Mouse (Mus musculus) thymus, postnatal 0 days (tissue): ENCODE measurements around the gene Bud31. TPM values are rescaled to one million over a fixed set of nuclear protein-coding genes. Genes with fewer than 3 reads are reported as not detected.

ENCODE experiments used
- polyA plus RNA-seq: library from polyadenylated mRNA; unstranded; fragments of >200 nt; fragmentation: Nextera tagmentation; extraction: Ambion mirVana; gene quantifications from 2 replicates; pipeline ENCODE4 v1.2.1, GENCODE M21; 2015

Bud31 gene
- polyA plus RNA-seq, 1 experiment from 2014 or later: 275 TPM

Other genes starting within 250 kb of the Bud31 start
- 7.7 and 10.0 TPM in 2 replicates for gene Smurf1, start 174.5 kb upstream of the Bud31 start, polyA plus RNA-seq
- not detected in 2 replicates for gene Gm4871, start 107.6 kb upstream of the Bud31 start, polyA plus RNA-seq
- 0.22 TPM in 1 of 2 replicates, not detected in the other for gene 1700018F24Rik, start 97.4 kb upstream of the Bud31 start, polyA plus RNA-seq
- 148 and 153 TPM in 2 replicates for gene Arpc1a, start 56.5 kb upstream of the Bud31 start, polyA plus RNA-seq
- 0.05 and 0.20 TPM in 2 replicates for gene Kpna7, start 56.3 kb upstream of the Bud31 start, polyA plus RNA-seq
- gene Arpc1b, start 26.1 kb upstream of the Bud31 start, polyA plus RNA-seq: 563 and 603 TPM in 2 replicates
- gene Pdap1, start 124 bp upstream of the Bud31 start, polyA plus RNA-seq: 66.2 and 73.5 TPM in 2 replicates
- 12.4 and 12.8 TPM in 2 replicates for gene Ptcd1, start 26.7 kb downstream of the Bud31 start, polyA plus RNA-seq
- gene Cpsf4, start 26.9 kb downstream of the Bud31 start, polyA plus RNA-seq: 56.4 and 58.2 TPM in 2 replicates
- gene Atp5j2, start 51.7 kb downstream of the Bud31 start, polyA plus RNA-seq: 651 and 696 TPM in 2 replicates
- gene Zkscan14, start 61.5 kb downstream of the Bud31 start, polyA plus RNA-seq: 17.2 and 18.7 TPM in 2 replicates
- gene Zkscan5, start 64.2 kb downstream of the Bud31 start, polyA plus RNA-seq: 7.8 and 8.0 TPM in 2 replicates
- gene Zfp655, start 91.4 kb downstream of the Bud31 start, polyA plus RNA-seq: 34.2 and 36.4 TPM in 2 replicates
- gene Zscan25, start 140.1 kb downstream of the Bud31 start, polyA plus RNA-seq: 0.56 and 0.63 TPM in 2 replicates
- not detected in 2 replicates for gene Cyp3a57, start 204.9 kb downstream of the Bud31 start, polyA plus RNA-seq